Mouse (Mus musculus): Measurements from ENCODE around the gene Glt6d1.

Glt6d1 gene

GRCm38 (mm10) chr2:25797635-25798034 is 18.0 kb downstream of the Glt6d1 start:
- no peak for DNase-seq (ENCODE audit: low spot score)

- DNase-seq (ENCODE audit: low spot score), result no peak
Observed at GRCm38 (mm10) chr2:25789092-25789491, 26.6 kb downstream of the Glt6d1 start.

GRCm38 (mm10) chr2:25785573-25786322 is 29.9 kb downstream of the Glt6d1 start:
- DNase-seq (ENCODE audit: low spot score), result no peak

- DNase-seq (ENCODE audit: low spot score), result no peak
Observed at GRCm38 (mm10) chr2:25781957-25782356, 33.7 kb downstream of the Glt6d1 start, which contains the start of gene Gm13539. TSS of gene Gm13539 (plus strand) at chr2:25782257.

- DNase-seq (ENCODE audit: low spot score), result no peak
Observed at GRCm38 (mm10) chr2:25780921-25781320, 34.7 kb downstream of the Glt6d1 start.

GRCm38 (mm10) chr2:25779076-25779475 is 36.6 kb downstream of the Glt6d1 start:
- no peak for DNase-seq (ENCODE audit: low spot score)

GRCm38 (mm10) chr2:25776717-25777116 is 38.9 kb downstream of the Glt6d1 start, which contains the start of gene Lcn11:
TSS of gene Lcn11 (plus strand) at chr2:25777017.
- DNase-seq (ENCODE audit: low spot score), result no peak

- DNase-seq (ENCODE audit: low spot score), result no peak
Observed at GRCm38 (mm10) chr2:25775991-25776390, 39.7 kb downstream of the Glt6d1 start.

GRCm38 (mm10) chr2:25774640-25775039 is 41.0 kb downstream of the Glt6d1 start:
- DNase-seq (ENCODE audit: low spot score), result no peak

GRCm38 (mm10) chr2:25773507-25773906 is 42.1 kb downstream of the Glt6d1 start:
- no peak for DNase-seq (ENCODE audit: low spot score)

GRCm38 (mm10) chr2:25767764-25768163 is 47.9 kb downstream of the Glt6d1 start:
- DNase-seq (ENCODE audit: low spot score), result no peak

- DNase-seq (ENCODE audit: low spot score), result peak; percentile 0
Observed at GRCm38 (mm10) chr2:25765269-25765668, 50.4 kb downstream of the Glt6d1 start, which contains the start of gene Lcn3. TSS of gene Lcn3 (plus strand) at chr2:25765569.

- DNase-seq (ENCODE audit: low spot score), result no peak
Observed at GRCm38 (mm10) chr2:25758064-25758625, 57.5 kb downstream of the Glt6d1 start.

- DNase-seq (ENCODE audit: low spot score), result no peak
Observed at GRCm38 (mm10) chr2:25754201-25754600, 61.4 kb downstream of the Glt6d1 start.
